In genomic region chr5:123043856-123044255, GRCm38 (mm10) we compare ENCODE assay signal across 11 mouse cellular contexts. TPM values are rescaled to one million over a fixed set of nuclear protein-coding genes. Genes with fewer than 3 reads are reported as not detected.
DNase-seq lines count a peak whose midpoint lies in the region; ATAC-seq and TF ChIP-seq lines count a peak whose summit lies in the region.
"Had no signal": no experiment of that assay in that cellular context is flagged by ENCODE, and none has a peak within 500 bp of the region (broad histone marks: within the 10 kb centered on the region; RNA-seq: fewer than 3 reads in every experiment).

No protein-coding gene starts in this region.

- H3K36me3 ChIP-seq in testis, adult 2 months (ENCODE audit: control insufficient read depth, insufficient read depth, low read length): no peaks in the 10 kb centered on the region
- no peaks in the 10 kb centered on the region for H3K36me3 ChIP-seq in lung, embryonic 14.5 days (ENCODE audit: insufficient read depth)

- DNase-seq in gastrocnemius, adult 2 months: no peak
- no peak for DNase-seq in gastrocnemius, postnatal 14 days
- no peak for DNase-seq in testis, postnatal 14 days (ENCODE audit: low spot score)
- DNase-seq in lung, embryonic 14.5 days: peak; percentile 52
- no peak for DNase-seq in urinary bladder, adult 18-20 months (ENCODE audit: low spot score in 2 of 2)
- DNase-seq in cerebellum, postnatal 4 days (ENCODE audit: low spot score in 2 of 2): no peak
- DNase-seq in cerebellum, adult 8-10 months: no peak

- H3K4me3 ChIP-seq in gastrocnemius, adult 2 months: no peak overlapping the region
- no peak overlapping the region for H3K4me3 ChIP-seq in testis, adult 2 months (ENCODE audit: control insufficient read depth, low read depth, low read length)
- H3K4me3 ChIP-seq in lung, embryonic 14.5 days (ENCODE audit: low read depth, low read length): no peak overlapping the region

- no peak overlapping the region for H3K4me2 ChIP-seq in lung, embryonic 14.5 days

- no peak overlapping the region for H3K27ac ChIP-seq in gastrocnemius, adult 2 months
- H3K27ac ChIP-seq in testis, adult 2 months (ENCODE audit: control insufficient read depth, insufficient read depth, low read depth, low read length): no peak overlapping the region
- H3K27ac ChIP-seq in lung, embryonic 14.5 days (ENCODE audit: low read depth): no peak overlapping the region

- no peaks in the 10 kb centered on the region for H3K9me3 ChIP-seq in lung, embryonic 14.5 days (ENCODE audit: low read depth, low read length)

- no peak for ATAC-seq in lung, embryonic 14.5 days (ENCODE audit: insufficient read depth)
- ATAC-seq: activated CD4-positive, CD25-positive, alpha-beta regulatory T cell, adult 4 months had no signal

- peaks cover 6% of the 10 kb centered on the region for H3K4me1 ChIP-seq in testis, adult 2 months (ENCODE audit: control insufficient read depth, insufficient read depth, low read length)
- 0 out of 2 replicates have a peak, but pooled peaks cover 4% of the 10 kb centered on the region for H3K4me1 ChIP-seq in lung, embryonic 14.5 days (ENCODE audit: insufficient read depth)

- H3K27me3 ChIP-seq in testis, adult 2 months (ENCODE audit: control insufficient read depth, insufficient read depth, low read length): no peaks in the 10 kb centered on the region
- H3K27me3 ChIP-seq in lung, embryonic 14.5 days (ENCODE audit: insufficient read depth, low read length): no peaks in the 10 kb centered on the region

- TF ChIP-seq CTCF in gastrocnemius, adult 2 months (IDR thresholded peaks at IDR 0.05): peak; percentile 62
- TF ChIP-seq CTCF in testis, adult 2 months (IDR thresholded peaks at IDR 0.05; ENCODE audit: control insufficient read depth, insufficient read depth, insufficient replicate concordance, low read depth, low read length): peak; percentile 33; the same call in 1 of the 2 replicates
- peak; percentile 56 for TF ChIP-seq CTCF in lung, embryonic 14.5 days (IDR thresholded peaks at IDR 0.05; ENCODE audit: low read depth)

- no peak overlapping the region for H3K9ac ChIP-seq in lung, embryonic 14.5 days

- no peak for TF ChIP-seq POLR2A in testis, adult 2 months (IDR thresholded peaks at IDR 0.05; ENCODE audit: control insufficient read depth, low read depth, low read length)

- intact Hi-C loops in gastrocnemius, adult 2 months (cut with DNase I): loop anchor here (5.0 kb wide), 1 partner anchor 117 kb away; no protein-coding TSS in a partner anchor
- intact Hi-C loops in gastrocnemius, postnatal 14 days (cut with DNase I; ENCODE audit: low total_unique reads): loop anchor here (5.0 kb wide), 1 partner anchor 72 kb away; no protein-coding TSS in a partner anchor

- 18% methylated on average over 7 of the region's 7 CpGs for WGBS in lung, embryonic 14.5 days

RNA-seq across cellular contexts. Expression of gene Morn3, which starts 3.0 kb away (rescaled TPM):
- total RNA-seq in gastrocnemius, adult 2 months (2021): not detected
- total RNA-seq in gastrocnemius, postnatal 14 days (2021): not detected
- polyA plus RNA-seq in testis, adult 2 months (2012; rRNA removed): 272 and 285 TPM in 2 replicates
- polyA plus RNA-seq in lung, embryonic 14.5 days (2014; fragmentation: Nextera tagmentation; extraction: Ambion mirVana): 0.72 TPM in 1 of 2 replicates, not detected in the other
- total RNA-seq: monocyte, adult 5-6 weeks had no signal
- polyA plus RNA-seq: urinary bladder, adult 2 months had no signal

RNA-seq across cellular contexts. Expression of gene Tmem120b, which starts 24.4 kb away (rescaled TPM):
- total RNA-seq in gastrocnemius, adult 2 months (2021): 10 to 100 TPM; 19.2 to 23.2 TPM
- 10 to 100 TPM; 11.9 TPM for total RNA-seq in gastrocnemius, postnatal 14 days (2021)
- 0.94 and 1.2 TPM in 2 replicates for polyA plus RNA-seq in testis, adult 2 months (2012; rRNA removed)
- polyA plus RNA-seq in lung, embryonic 14.5 days (2014; fragmentation: Nextera tagmentation; extraction: Ambion mirVana): 8.2 and 10.0 TPM in 2 replicates

RNA-seq across cellular contexts. Expression of gene Orai1, which starts 29.0 kb away (rescaled TPM):
- total RNA-seq in gastrocnemius, adult 2 months (2021): 10 to 100 TPM; 32.1 to 38.7 TPM
- total RNA-seq in gastrocnemius, postnatal 14 days (2021): 10 to 100 TPM; 39.5 to 47.6 TPM
- 68.0 and 71.3 TPM in 2 replicates for polyA plus RNA-seq in testis, adult 2 months (2012; rRNA removed)
- polyA plus RNA-seq in lung, embryonic 14.5 days (2014; fragmentation: Nextera tagmentation; extraction: Ambion mirVana): 16.8 and 18.2 TPM in 2 replicates

RNA-seq across cellular contexts. Expression of gene Kdm2b, which starts 54.2 kb away (rescaled TPM):
- 10 to 100 TPM; 11.5 to 13.3 TPM for total RNA-seq in gastrocnemius, adult 2 months (2021)
- total RNA-seq in gastrocnemius, postnatal 14 days (2021): 10 to 100 TPM; 13.4 to 14.4 TPM
- 48.7 and 50.9 TPM in 2 replicates for polyA plus RNA-seq in testis, adult 2 months (2012; rRNA removed)
- 38.5 and 46.7 TPM in 2 replicates for polyA plus RNA-seq in lung, embryonic 14.5 days (2014; fragmentation: Nextera tagmentation; extraction: Ambion mirVana)
